Mouse (Mus musculus) liver, postnatal 0 days (tissue): ENCODE measurements at regions not wholly inside any gene's neighbourhood (a gene's known extent, or its start where the extent isn't known, plus 50 kb on each side); places are given as distances from the start of the nearest gene placed in this dataset.
"Not testable (repeated sequence)": the region's sequence is repeated elsewhere in the genome, so short reads cannot be mapped to it uniquely, and the experiment has no call there.

ENCODE experiments used
- CTCF ChIP-seq: sonication (generic); IDR thresholded peaks from 2 replicates; pipeline ENCODE4 v1.5.1; 2016; ENCODE audit warnings: antibody characterized with exemption, low read depth
- EP300 ChIP-seq: IDR thresholded peaks from 2 replicates; pipeline ENCODE4 v1.6.1; 2016; ENCODE audit warnings: antibody characterized with exemption, low read depth, mild to moderate bottlenecking

GRCm38 (mm10) chr12:10900054-10900453, 250.8 kb downstream of the Kcns3 start:
- not testable (repeated sequence) for TF ChIP-seq CTCF, EP300
